Mouse (Mus musculus) heart, embryonic 14.5 days (tissue): ENCODE results near the gene Akap1. TPM values are rescaled to one million over a fixed set of nuclear protein-coding genes. Genes with fewer than 3 reads are reported as not detected.

Source experiments
- ATAC-seq: fragments of 200-750 bp; cut with Nextera tagmentation; 2 replicates; pipeline ENCODE4 v1.8.0; 2017; ENCODE audit warnings: low read depth, moderate TSS enrichment; ENCODE audit not compliant: insufficient number of reproducible peaks, insufficient read depth, low FRiP score
- H3K27ac ChIP-seq, 2 experiments: fragments of 200-500 bp in 1 of 2; fragments of 300-500 bp in 1 of 2; sonication (generic) in 1 of 2; replicated peaks in 1 of 2; 2 replicates each; pipeline ENCODE4 v1.5.1; 2012 to 2014; ENCODE audit warnings: low read depth in 2 of 2, low read length in 2 of 2, control low read depth in 1 of 2, mild to moderate bottlenecking in 1 of 2, mixed read lengths in 1 of 2; ENCODE audit not compliant: control insufficient read depth in 1 of 2, insufficient read depth in 1 of 2
- H3K27me3 ChIP-seq: fragments of 300-500 bp; sonication (generic); 2 replicates; pipeline ENCODE4 v1.6.1; 2014; ENCODE audit warnings: mild to moderate bottlenecking, low read length, control low read depth; ENCODE audit not compliant: control insufficient read depth, insufficient read depth
- H3K36me3 ChIP-seq: fragments of 300-500 bp; sonication (generic); 2 replicates; pipeline ENCODE4 v1.6.1; 2014; ENCODE audit warnings: mild to moderate bottlenecking, control low read depth, low read length, mixed read lengths; ENCODE audit not compliant: control insufficient read depth, insufficient read depth
- H3K4me1 ChIP-seq, 2 experiments: fragments of 200-500 bp in 1 of 2; fragments of 300-500 bp in 1 of 2; sonication (generic) in 1 of 2; 2 replicates each; pipeline ENCODE4 v1.6.1; 2012 to 2014; ENCODE audit warnings: low read length in 2 of 2, control low read depth in 1 of 2, mixed read lengths in 1 of 2; ENCODE audit not compliant: control insufficient read depth in 2 of 2, insufficient read depth in 2 of 2
- H3K4me2 ChIP-seq: fragments of 300-500 bp; sonication (generic); 2 replicates; pipeline ENCODE4 v1.6.1; 2014; ENCODE audit warnings: mild to moderate bottlenecking, low read length
- H3K4me3 ChIP-seq, 2 experiments: fragments of 200-500 bp in 1 of 2; fragments of 300-500 bp in 1 of 2; sonication (generic) in 1 of 2; 2 replicates each; pipeline ENCODE4 v1.5.1; 2012 to 2014; ENCODE audit warnings: low read length in 2 of 2, mild to moderate bottlenecking in 2 of 2, control low read depth in 1 of 2, low read depth in 1 of 2, moderate library complexity in 1 of 2; ENCODE audit not compliant: control insufficient read depth in 1 of 2, insufficient read depth in 1 of 2
- H3K9ac ChIP-seq: fragments of 300-500 bp; sonication (generic); 2 replicates; pipeline ENCODE4 v1.6.1; 2014; ENCODE audit warnings: mild to moderate bottlenecking, low read length
- H3K9me3 ChIP-seq: fragments of 300-500 bp; sonication (generic); 2 replicates; pipeline ENCODE4 v1.6.1; 2016; ENCODE audit warnings: low read length, control low read depth; ENCODE audit not compliant: control insufficient read depth
- WGBS: fragments of 180-500 bp; shearing (Covaris S2); extraction: QIAGEN DNeasy Blood & Tissue Kit; methylation state at CpG from one replicate; pipeline ENCODE4 v1.1.7; 2014; 5-methylcytosine and 5-hydroxymethylcytosine counted together
- polyA plus RNA-seq: library from polyadenylated mRNA; unstranded; fragments of >200 nt; fragmentation: Nextera tagmentation; extraction: Ambion mirVana; gene quantifications from 2 replicates; pipeline ENCODE4 v1.2.1, GENCODE M21; 2014

The Akap1 gene
- polyA plus RNA-seq, 1 experiment from 2014 or later, result 42.0 TPM

DNA sequence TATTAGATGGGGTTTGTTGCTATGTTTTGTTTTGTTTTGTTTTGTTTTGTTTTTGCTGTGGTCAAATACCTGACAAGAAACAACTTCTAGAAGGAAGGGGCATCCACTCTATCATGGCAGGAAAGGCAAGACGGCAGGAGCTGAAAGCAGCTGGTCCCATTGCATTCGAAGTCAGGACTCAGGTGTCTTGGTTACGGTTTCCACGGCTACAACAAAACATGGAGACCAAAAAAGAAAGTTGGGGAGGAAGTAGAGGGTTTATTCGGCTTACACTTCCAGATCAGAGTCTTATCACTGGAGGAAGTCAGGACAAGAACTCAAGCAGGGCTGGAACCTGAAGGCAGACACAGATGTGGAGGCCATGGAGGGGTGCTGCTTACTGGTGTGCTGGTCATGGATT, 47.3 kb downstream of the Akap1 start:
- Histone ChIP-seq H3K27me3 (no peaks in the 10 kb centered on the region), H3K27ac (no peak overlapping the region), H3K9me3 (no peaks in the 10 kb centered on the region), H3K9ac (no peak overlapping the region), H3K4me1 (peaks cover 6 to 19% of the 10 kb centered on the region in 2 experiments), H3K36me3 (no peaks in the 10 kb centered on the region), H3K4me2 (no peak overlapping the region), H3K4me3 (no peak overlapping the region)
- no peak for ATAC-seq
- 70% methylated on average over 5 of the region's 5 CpGs for WGBS

GRCm38 (mm10) chr11:88803231-88804010, 61.0 kb downstream of the Akap1 start:
- Histone ChIP-seq H3K27ac (peak overlapping the region; percentile 18 to 44), H3K9ac (peak overlapping the region; percentile 44), H3K36me3 (no peaks in the 10 kb centered on the region), H3K9me3 (no peaks in the 10 kb centered on the region), H3K4me3 (peak overlapping the region; percentile 21 to 28; a peak in 3 of 4 replicates), H3K27me3 (no peaks in the 10 kb centered on the region), H3K4me1 (peaks cover 0 to 7% of the 10 kb centered on the region in 2 experiments; a peak in 1 of 4 replicates), H3K4me2 (peak overlapping the region; percentile 58)
- 34% methylated on average over 31 of the region's 31 CpGs for WGBS
- no peak for ATAC-seq

DNA sequence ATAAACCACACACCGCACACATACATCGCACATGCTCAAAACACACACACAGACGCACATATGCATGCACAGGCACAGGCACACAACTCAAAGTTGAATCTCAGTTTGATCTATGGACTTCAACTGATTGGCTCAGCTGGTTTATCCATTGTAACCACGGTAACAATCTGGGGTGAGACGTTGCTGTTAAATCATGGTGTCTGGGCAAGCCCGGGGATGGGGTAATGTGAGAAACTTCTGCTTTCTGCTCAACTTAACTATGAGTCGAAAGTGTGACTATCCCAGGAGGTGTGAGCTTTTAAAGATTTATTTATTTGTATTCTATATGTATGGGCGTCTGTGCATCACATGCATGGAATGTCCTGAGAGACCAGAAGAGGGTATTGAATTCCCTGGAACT, 68.2 kb downstream of the Akap1 start:
- no peaks in the 10 kb centered on the region for H3K36me3 ChIP-seq
- no peaks in the 10 kb centered on the region for H3K27me3 ChIP-seq
- no peak for ATAC-seq
- no peaks in the 10 kb centered on the region; the same call in 1 of the 2 replicates for H3K9me3 ChIP-seq
- H3K4me2 ChIP-seq, result no peak overlapping the region
- H3K27ac ChIP-seq, result no peak overlapping the region
- no peak overlapping the region for H3K4me3 ChIP-seq
- 85% methylated on average over 8 of the region's 8 CpGs for WGBS
- H3K9ac ChIP-seq, result no peak overlapping the region
- no peaks in the 10 kb centered on the region for H3K4me1 ChIP-seq

DNA sequence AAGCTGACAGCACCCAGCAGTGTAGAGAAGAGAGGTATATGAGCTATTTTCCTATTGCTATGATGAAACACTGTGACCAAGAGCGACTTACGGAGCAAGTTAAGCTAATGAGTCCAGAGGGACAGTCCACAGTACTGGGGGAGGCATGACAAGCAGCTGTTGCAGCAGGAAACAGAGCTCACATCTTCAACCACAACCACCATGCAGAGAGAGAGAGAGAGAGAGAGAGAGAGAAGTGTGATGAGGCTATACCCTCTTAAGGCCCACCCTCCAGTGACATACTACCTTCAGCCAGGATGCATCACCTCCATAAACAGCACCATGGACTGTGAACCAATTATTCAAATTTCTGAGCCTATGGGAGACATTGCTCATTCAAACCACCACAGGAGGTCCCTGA, 74.5 kb downstream of the Akap1 start:
- H3K4me1 ChIP-seq, result peaks cover 0 to 3% of the 10 kb centered on the region in 2 experiments; a peak in 1 of 4 replicates
- ATAC-seq, result no peak
- H3K27me3 ChIP-seq, result no peaks in the 10 kb centered on the region
- 85% methylated on average over 2 of the region's 2 CpGs for WGBS
- no peaks in the 10 kb centered on the region for H3K9me3 ChIP-seq
- H3K4me2 ChIP-seq, result no peak overlapping the region
- H3K36me3 ChIP-seq, result no peaks in the 10 kb centered on the region
- no peak overlapping the region for H3K27ac ChIP-seq
- no peak overlapping the region for H3K9ac ChIP-seq
- H3K4me3 ChIP-seq, result no peak overlapping the region

- Histone ChIP-seq H3K4me3 (no peak overlapping the region), H3K4me1 (peaks cover 0 to 3% of the 10 kb centered on the region in 2 experiments; a peak in 1 of 4 replicates), H3K4me2 (no peak overlapping the region), H3K9ac (no peak overlapping the region), H3K9me3 (no peaks in the 10 kb centered on the region), H3K36me3 (no peaks in the 10 kb centered on the region), H3K27me3 (no peaks in the 10 kb centered on the region), H3K27ac (no peak overlapping the region)
- WGBS, result 71% methylated on average over 7 of the region's 7 CpGs
- no peak for ATAC-seq
Observed at GRCm38 (mm10) chr11:88786816-88787215, 77.6 kb downstream of the Akap1 start.

GRCm38 (mm10) chr11:88783525-88783924, 80.9 kb downstream of the Akap1 start:
- Histone ChIP-seq H3K4me1 (peaks cover 0 to 3% of the 10 kb centered on the region in 2 experiments; a peak in 1 of 4 replicates), H3K27me3 (no peaks in the 10 kb centered on the region), H3K4me3 (no peak overlapping the region), H3K36me3 (no peaks in the 10 kb centered on the region), H3K9me3 (no peaks in the 10 kb centered on the region), H3K9ac (no peak overlapping the region), H3K27ac (no peak overlapping the region), H3K4me2 (no peak overlapping the region)
- 32% methylated on average over 4 of the region's 4 CpGs for WGBS
- no peak for ATAC-seq

- 83% methylated on average over 5 of the region's 5 CpGs for WGBS
- H3K36me3 ChIP-seq, result no peaks in the 10 kb centered on the region
- ATAC-seq, result no peak
- H3K4me1 ChIP-seq, result peaks cover 0 to 3% of the 10 kb centered on the region in 2 experiments; a peak in 1 of 4 replicates
- no peak overlapping the region for H3K4me2 ChIP-seq
- H3K4me3 ChIP-seq, result no peak overlapping the region
- no peaks in the 10 kb centered on the region for H3K9me3 ChIP-seq
- no peak overlapping the region for H3K27ac ChIP-seq
- no peaks in the 10 kb centered on the region for H3K27me3 ChIP-seq
- no peak overlapping the region for H3K9ac ChIP-seq
Observed at GRCm38 (mm10) chr11:88782531-88782930, 81.9 kb downstream of the Akap1 start.
